Mouse (Mus musculus) ES-Bruce4 (cell line): ENCODE measurements around the gene Gm9999. TPM values are rescaled to one million over a fixed set of nuclear protein-coding genes. Genes with fewer than 3 reads are reported as not detected.

ENCODE experiments used
- H3K27ac ChIP-seq: 2 replicates; pipeline ENCODE4 v1.5.1; 2012; ENCODE audit warnings: low read length, inconsistent platforms; ENCODE audit not compliant: insufficient read depth
- H3K27me3 ChIP-seq: 2 replicates; pipeline ENCODE4 v1.6.1; 2012; ENCODE audit warnings: mild to moderate bottlenecking, low read length, inconsistent platforms; ENCODE audit not compliant: control insufficient read depth, poor library complexity, insufficient read depth, severe bottlenecking
- H3K36me3 ChIP-seq: 2 replicates; pipeline ENCODE4 v1.6.1; 2012; ENCODE audit warnings: inconsistent platforms, mild to moderate bottlenecking, low read length, moderate library complexity; ENCODE audit not compliant: control insufficient read depth, poor library complexity, insufficient read depth, severe bottlenecking
- H3K4me1 ChIP-seq: one replicate; pipeline ENCODE4 v1.8.1; 2011; ENCODE audit warnings: low read length; ENCODE audit not compliant: control insufficient read depth, insufficient read depth
- H3K4me3 ChIP-seq: 2 replicates; pipeline ENCODE4 v1.5.1; 2011; ENCODE audit warnings: low read depth, mild to moderate bottlenecking, low read length
- H3K9ac ChIP-seq: 2 replicates; pipeline ENCODE4 v1.6.1; 2012; ENCODE audit warnings: low read depth, mild to moderate bottlenecking, inconsistent platforms; ENCODE audit not compliant: poor library complexity, severe bottlenecking
- H3K9me3 ChIP-seq: replicated peaks from 2 replicates; pipeline ENCODE4 v1.6.1; 2012; ENCODE audit warnings: mild to moderate bottlenecking, low read length, inconsistent platforms; ENCODE audit not compliant: control insufficient read depth, poor library complexity, insufficient read depth, severe bottlenecking
- CTCF ChIP-seq: IDR thresholded peaks from one replicate; pipeline ENCODE4 v1.8.1; 2011; ENCODE audit warnings: low read depth, low read length
- EP300 ChIP-seq: IDR thresholded peaks from 2 replicates; pipeline ENCODE4 v1.6.1; 2011; ENCODE audit warnings: low read depth, low read length; ENCODE audit not compliant: insufficient read depth
- POLR2A ChIP-seq: IDR thresholded peaks from one replicate; pipeline ENCODE4 v1.8.1; 2011; ENCODE audit warnings: low read length; ENCODE audit not compliant: insufficient read depth
- polyA plus RNA-seq: library from polyadenylated mRNA; stranded (reverse); fragments of >200 nt; gene quantifications from 2 replicates; pipeline ENCODE4 v1.2.4, GENCODE M21; 2011; ENCODE audit warnings: low read depth; ENCODE audit not compliant: missing spikeins, insufficient read depth, insufficient read length

Gene Gm9999
- polyA plus RNA-seq, 1 experiment, result not detected

DNA sequence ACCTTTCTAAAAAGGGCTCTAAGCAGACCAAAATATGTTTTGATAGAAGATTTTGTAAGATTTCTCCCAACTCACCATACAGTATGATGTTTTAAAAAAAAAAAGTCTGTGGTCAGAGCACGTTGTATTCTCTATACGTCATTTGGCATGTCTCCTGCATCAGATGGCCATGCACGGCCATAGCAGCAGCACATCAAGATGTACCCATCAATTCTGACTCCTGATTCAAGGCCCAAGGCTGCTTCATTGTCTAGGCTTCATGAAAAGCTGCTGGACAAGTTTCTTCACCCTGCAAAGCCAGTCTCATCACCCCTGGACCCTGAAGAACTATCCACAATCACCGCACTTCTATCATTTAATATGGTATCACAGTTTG lies 18.5 kb downstream of the Gm9999 start:
- Histone ChIP-seq H3K27me3 (no peaks in the 10 kb centered on the region), H3K27ac (no peak overlapping the region), H3K4me1 (peaks cover 4% of the 10 kb centered on the region), H3K36me3 (peaks cover 19% of the 10 kb centered on the region), H3K4me3 (no peak overlapping the region), H3K9me3 (peaks cover 3% of the 10 kb centered on the region), H3K9ac (no peak overlapping the region)
- TF ChIP-seq EP300 (no peak), POLR2A (no peak), CTCF (no peak)

DNA sequence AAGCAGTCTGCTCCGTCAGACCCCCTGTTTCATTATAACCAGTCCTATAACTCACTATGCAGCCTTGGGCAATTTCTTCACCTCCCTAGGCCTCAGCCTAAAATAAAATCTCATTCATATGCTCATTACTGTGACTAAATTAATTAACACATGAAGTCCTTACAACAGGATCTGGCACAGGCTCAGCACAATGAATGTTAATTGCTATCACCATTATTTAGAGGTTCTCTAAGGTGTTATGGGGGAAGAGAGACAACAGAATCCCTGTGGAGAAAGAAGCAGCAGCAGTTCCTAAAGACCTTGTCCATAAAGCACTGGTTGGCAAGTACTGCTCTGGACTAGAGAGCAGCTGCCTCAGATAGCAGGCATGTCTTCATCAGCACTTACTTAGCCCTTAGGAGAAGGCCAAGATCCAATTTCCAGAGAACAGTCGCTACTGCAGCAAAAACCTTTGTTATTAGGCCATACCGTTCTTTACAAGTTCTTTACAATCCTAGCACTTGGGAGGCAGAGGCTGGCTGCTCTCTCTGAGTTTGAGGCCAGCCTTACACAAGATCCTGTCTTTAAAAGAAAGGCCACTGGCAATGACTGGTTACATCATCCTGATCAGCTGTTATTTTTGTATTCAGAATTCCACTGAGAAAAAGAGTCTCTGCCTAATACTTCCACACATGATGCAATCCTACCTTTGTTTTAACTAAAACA lies 20.2 kb downstream of the Gm9999 start:
- Histone ChIP-seq H3K4me1 (peaks cover 4% of the 10 kb centered on the region), H3K27me3 (no peaks in the 10 kb centered on the region), H3K4me3 (no peak overlapping the region), H3K9me3 (peaks cover 8% of the 10 kb centered on the region), H3K36me3 (peaks cover 6% of the 10 kb centered on the region), H3K27ac (peak overlapping the region; percentile 25; the same call in 1 of the 2 replicates), H3K9ac (no peak overlapping the region)
- no peak for TF ChIP-seq CTCF
- no peak for TF ChIP-seq POLR2A
- no peak for TF ChIP-seq EP300

DNA sequence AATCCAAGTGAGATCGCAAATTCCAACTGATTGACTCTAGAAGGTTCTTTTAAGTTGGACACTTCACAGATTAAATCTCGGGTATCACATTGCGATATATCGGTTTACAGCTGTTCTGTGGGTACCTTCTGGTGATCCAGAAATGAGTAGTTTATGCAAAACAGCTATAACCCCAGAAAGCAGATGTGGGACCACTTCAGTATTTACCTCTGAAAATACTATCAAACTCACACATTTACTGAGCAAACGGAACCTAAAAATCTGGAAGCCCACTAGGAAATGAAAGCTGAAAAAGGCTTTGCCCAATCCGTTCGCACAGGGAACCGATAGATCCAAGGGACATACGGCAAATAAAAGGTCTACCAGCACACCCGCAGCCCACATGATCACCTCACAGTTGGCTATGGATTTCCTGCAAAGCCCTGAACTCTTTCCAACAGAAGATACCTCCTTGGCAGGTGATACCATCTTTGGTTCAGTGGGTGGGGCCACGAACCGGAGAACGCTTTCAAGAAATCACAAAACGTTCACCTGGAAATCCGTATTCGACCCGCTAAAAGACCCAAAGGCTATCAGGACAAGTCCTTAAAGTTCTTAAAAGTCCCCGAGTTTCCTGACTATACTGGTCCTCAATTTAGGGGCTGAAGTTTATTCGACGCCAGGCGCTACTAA lies 23.9 kb downstream of the Gm9999 start:
- Histone ChIP-seq H3K27ac (no peak overlapping the region), H3K9me3 (peaks cover 8% of the 10 kb centered on the region), H3K9ac (peak overlapping the region; percentile 24), H3K4me3 (peak overlapping the region; percentile 92), H3K4me1 (peaks cover 4% of the 10 kb centered on the region), H3K27me3 (no peaks in the 10 kb centered on the region), H3K36me3 (no peaks in the 10 kb centered on the region)
- no peak for TF ChIP-seq CTCF
- no peak for TF ChIP-seq POLR2A
- TF ChIP-seq EP300, result no peak

DNA sequence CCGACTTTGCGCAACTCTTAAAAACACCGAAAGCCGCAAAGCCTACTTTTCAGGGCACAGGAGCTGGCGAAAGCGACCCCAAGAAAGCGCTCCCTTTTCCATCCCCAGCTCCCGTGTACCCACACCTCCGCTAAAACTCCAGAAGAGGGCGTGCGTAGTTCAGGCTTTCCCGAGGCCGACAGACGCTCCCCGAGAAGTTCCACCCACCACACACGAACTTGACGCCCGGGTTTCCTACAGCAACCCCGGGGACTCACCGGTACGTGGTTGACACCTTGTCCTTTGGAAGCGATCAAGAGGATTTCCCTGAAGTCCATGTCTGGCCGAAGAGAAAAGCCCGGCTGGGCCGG lies 24.4 kb downstream of the Gm9999 start:
- H3K4me1 ChIP-seq, result peaks cover 4% of the 10 kb centered on the region
- peak overlapping the region; percentile 24 for H3K9ac ChIP-seq
- no peak for TF ChIP-seq EP300
- peak; percentile 41 for TF ChIP-seq CTCF
- peak overlapping the region; percentile 5; the same call in 1 of the 2 replicates for H3K27ac ChIP-seq
- H3K4me3 ChIP-seq, result peak overlapping the region; percentile 92
- H3K36me3 ChIP-seq, result no peaks in the 10 kb centered on the region
- peaks cover 8% of the 10 kb centered on the region for H3K9me3 ChIP-seq
- no peaks in the 10 kb centered on the region for H3K27me3 ChIP-seq

DNA sequence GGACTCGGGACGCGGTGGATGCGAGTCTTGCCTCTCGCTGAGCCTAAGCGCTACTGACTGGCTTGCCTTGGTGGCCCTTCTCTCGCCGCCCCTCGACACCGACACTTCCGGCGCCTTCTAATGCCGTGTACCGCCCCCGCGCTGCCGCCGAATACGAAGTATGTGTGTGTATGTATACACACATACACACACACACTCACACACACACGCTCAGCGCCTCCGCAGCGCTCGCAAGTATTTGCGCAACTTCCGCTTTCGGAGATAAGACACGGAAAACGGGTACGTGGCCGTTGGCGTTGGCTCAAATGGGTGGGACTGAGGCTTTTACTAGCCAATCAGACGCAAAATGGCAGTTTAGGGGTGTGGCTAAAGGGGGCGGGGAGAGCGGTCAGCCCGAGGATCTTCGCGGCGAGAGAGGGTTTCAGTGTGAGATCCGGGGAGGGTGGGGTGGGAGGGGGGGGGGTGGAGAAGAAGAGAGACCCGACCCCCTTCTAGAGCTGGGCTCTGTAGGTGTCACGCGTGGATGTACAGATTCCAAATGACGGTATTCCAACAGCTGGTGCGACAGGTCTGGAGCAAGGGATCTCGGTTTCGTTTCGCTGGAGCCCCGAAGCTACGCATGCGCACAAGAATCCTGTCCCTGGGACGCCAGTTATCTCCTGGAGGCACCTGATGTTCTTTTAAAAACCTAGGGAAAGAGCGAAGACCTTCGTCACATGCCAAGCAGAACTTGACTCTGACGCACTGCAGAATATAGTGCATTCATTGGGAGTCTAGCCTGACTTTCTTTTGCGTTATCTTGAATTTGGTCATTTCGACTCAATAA lies 25.0 kb downstream of the Gm9999 start, which contains the start of gene Spty2d1:
Gene Spty2d1, minus strand, starts transcription at position 244 of the 826 bp plus-strand sequence.
- H3K36me3 ChIP-seq, result no peaks in the 10 kb centered on the region
- TF ChIP-seq POLR2A (peak; percentile 85), CTCF (no peak), EP300 (no peak)
- peak within 1 kb of the TSS; percentile 5; the same call in 1 of the 2 replicates for H3K27ac ChIP-seq

More for the DNA sequence above, 25.0 kb downstream of the Gm9999 start, which contains the start of gene Spty2d1:
- peaks cover 8% of the 10 kb centered on the region for H3K9me3 ChIP-seq
- no peaks in the 10 kb centered on the region for H3K27me3 ChIP-seq
- peak within 1 kb of the TSS; percentile 24 for H3K9ac ChIP-seq
- H3K4me1 ChIP-seq, result peaks cover 4% of the 10 kb centered on the region
- H3K4me3 ChIP-seq, result peak within 1 kb of the TSS; percentile 92
